Mouse (Mus musculus) adrenal gland, postnatal 4 days (tissue): Measurements from ENCODE around the gene Tmod4. TPM values are rescaled to one million over a fixed set of nuclear protein-coding genes. Genes with fewer than 3 reads are reported as not detected.
A peak's percentile ranks its signal among the peaks of the same experiment; 100 is the strongest.
"Not testable (repeated sequence)": the region's sequence is repeated elsewhere in the genome, so short reads cannot be mapped to it uniquely, and the experiment has no call there.

Experiments used
- DNase-seq, 2 experiments: peaks; one replicate each; pipeline ENCODE4 v3.0.0; 2021 to 2022; ENCODE audit warnings: low spot score in 2 of 2, mixed read lengths in 2 of 2
- long read RNA-seq, 2 experiments: library from polyadenylated mRNA; stranded (forward); transcript quantifications; one replicate each; pipeline ENCODE4 v2.0.0; 2021
- total RNA-seq, 2 experiments: library from RNA; stranded (reverse); gene quantifications; 2 replicates each; pipeline ENCODE4 v1.2.3; 2021

Tmod4 gene
- 1 to 10 TPM; 3.7 to 7.8 TPM for total RNA-seq
- long read RNA-seq, experiment 1, partial matches to known transcripts: 0 of 5 reads
- long read RNA-seq, experiment 1, other reads (novel, unspliced or antisense): 3 of 5 reads
- long read RNA-seq, experiment 2, partial matches to known transcripts: 1 of 5 reads
- long read RNA-seq, experiment 2, other reads (novel, unspliced or antisense): 2 of 5 reads

DNA sequence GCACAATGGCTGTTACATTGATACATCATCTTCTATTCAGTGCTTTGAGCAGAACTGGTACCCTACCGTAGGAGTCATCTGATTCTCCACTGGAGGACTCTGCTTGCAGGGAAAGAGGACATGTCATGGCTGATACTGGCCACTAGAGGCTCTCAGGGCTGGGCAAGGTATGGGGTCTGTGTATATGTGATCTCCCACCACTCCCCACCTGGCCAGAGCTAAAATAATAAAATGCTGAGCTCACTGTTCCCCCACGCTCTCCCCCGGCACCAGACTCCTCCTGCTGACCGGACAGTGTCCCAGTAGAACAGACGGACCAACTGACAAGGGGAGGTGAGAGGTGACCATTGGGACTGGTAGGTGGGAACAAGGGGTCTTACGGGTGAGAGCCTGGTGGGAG is at the start of gene Tmod4:
Gene Tmod4 (plus strand): TSS at position 231 of the 400 bp plus-strand sequence.
- DNase-seq: no peak

DNA sequence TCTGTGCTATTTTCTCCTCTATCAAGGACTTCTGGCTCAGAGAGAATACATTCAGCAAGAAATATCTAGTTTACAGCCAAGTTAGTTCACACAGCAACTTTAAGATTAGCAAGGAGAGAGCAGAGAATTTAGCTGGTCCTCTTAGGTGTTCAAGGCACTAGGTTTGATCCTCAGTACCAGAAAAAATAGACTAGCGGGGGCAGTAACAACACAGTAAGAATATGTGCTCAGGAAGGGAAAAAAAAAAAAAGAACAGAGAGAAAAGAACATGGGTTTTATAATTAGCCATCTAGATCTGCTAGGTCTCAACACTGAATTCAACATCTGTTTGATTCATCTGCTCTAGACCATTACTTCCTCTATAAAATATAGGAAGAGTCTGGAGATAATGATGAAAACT is 36.2 kb upstream of the Tmod4 start:
- DNase-seq: no peak

DNA sequence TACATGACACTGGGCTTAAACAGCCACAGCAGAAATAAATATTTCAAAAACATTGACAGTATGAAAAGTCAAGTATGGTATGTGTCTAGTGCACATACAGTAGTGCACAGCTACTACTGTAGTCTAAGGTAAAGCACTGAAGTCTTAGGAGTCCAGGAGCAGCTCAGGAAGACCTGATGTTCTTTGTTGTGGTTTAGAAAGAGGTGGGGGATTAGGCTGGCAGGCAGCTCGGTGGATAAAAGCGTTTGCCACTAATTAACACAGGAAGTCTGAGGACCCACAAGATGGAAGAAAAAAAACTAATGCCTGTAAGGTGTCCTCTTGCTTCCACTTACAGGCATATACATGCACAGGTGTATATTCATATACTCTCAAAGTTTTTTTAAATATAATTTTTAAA is 23.4 kb upstream of the Tmod4 start:
- no peak for DNase-seq

DNA sequence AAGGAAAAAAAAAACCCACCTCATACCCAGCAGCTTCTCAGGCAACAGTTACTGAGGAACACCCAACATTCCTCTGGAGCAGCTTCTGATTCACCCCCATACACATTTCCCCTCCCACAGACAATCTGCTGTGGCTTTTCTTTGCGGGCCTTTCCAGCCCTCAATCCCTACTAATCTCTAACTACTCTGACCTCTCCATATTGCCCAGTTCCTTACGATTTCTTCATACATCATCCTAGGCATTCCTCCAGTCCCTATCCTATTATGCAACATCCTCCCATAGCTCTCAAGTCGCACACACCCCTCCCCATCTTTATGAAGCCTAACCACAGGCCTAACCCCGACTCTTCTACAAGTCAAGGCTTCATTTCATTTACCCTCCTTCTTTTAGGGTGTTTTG is 19.2 kb upstream of the Tmod4 start:
- DNase-seq: no peak

DNA sequence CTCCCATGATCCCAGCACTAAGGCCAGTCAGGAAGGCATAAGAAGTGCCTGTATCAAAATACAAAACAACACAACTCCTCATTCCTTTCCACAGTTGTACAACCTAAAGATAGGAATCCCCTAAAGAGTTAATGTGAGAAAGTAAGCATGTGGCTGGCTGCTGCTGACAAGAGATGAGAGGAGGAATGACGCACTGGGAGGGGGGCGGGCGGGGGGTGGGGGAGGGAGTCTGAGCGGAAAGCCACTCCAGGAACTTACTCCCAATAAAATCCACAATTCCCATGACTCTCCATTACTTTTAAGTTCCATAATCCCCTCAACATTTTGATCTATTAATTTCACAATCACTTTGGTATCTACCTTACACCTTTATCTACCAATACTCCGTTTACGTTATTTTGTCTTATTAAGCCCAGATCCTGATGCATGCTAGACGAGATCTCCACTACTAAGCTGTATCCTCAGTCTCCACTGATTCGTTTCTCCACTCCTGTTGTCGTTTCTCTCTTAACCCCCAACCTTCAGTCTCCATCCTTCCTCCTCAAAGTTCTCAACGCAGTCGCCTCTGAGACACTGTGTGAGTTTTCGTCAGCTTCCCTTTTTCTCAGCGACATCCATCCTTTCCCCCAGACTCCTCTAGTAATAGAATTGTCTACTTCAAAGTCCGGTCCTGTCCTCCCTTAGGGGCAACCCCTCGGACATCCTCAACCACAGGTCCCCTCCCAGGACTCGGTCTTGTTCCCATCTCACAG is 18.5 kb upstream of the Tmod4 start:
- DNase-seq: no peak

DNA sequence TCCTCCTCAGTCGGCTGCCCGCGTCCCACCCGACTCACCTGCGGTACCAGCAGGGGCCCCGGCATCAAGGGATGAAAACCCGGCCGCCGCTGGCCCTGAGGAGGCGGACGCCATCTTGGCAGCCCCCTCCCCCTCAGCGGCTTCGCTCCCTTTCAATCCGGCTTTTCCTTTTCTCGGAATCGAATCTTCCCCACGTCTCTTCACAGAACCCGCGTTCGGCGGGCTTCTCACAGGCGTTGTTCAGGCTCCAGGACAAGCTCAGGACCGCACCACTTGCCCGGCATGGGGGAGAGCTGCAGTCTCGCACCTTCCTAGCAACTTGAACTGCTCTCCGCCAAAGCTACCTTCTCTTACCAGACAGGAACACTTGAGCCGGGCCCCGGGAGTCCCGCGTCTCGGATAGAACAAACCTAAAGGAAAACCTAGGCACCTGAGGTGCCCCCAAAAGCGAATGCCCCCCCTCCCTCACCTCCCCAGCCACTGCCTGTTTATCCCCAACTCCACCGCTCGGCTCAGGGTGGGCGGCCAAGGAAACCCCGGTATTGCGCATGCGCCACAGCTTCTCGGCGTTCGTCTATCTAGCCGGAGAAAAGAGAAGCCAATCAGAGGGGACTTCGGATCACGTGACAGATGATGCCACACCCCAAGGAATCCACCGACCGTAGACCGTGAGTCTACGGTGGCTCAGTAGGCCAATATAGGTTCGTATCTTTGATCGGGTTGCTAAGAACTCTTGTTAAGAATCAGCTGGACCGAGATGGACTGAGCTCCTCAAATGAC is 17.7 kb upstream of the Tmod4 start, which contains the start of gene Pip5k1a:
Gene Pip5k1a (minus strand): TSS at position 593 of the 780 bp plus-strand sequence.
- peak; percentile 83 to 95 for DNase-seq

DNA sequence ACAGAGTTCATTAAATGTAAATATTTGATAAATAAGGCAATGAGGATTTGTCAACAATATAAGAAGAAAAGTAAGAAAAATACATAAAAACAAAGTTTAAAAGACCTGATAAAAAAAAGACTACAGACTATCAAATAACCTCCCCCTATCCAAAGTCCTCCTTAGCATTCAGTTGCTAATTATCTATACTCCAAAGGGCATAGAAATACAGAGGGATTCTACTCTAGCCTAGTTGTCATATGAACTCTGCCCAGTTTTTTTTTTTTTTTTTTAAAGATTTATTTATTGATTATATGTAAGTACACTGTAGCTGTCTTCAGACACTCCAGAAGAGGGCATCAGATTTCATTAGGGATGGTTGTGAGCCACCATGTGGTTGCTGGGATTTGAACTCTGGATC is 17.0 kb upstream of the Tmod4 start:
- DNase-seq: not testable (repeated sequence)

DNA sequence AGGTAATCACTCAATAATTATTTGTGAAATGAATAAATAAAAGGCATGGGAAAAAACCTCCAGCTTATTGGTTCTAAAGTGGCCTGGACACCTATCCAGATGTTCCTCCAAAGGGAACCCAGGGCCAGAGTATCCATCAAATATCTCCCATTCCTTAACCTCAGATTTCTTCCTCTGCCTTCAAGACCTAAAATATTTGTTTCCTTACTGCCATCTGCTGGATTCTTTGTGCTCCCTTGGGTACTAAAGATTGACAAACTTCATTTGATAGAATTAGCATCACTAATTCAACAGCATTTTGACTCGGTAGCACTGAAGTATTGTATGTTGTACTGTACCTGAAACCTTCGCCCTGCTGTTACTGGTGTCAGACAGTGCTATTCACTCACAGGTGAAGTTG is 16.4 kb upstream of the Tmod4 start:
- no peak for DNase-seq

DNA sequence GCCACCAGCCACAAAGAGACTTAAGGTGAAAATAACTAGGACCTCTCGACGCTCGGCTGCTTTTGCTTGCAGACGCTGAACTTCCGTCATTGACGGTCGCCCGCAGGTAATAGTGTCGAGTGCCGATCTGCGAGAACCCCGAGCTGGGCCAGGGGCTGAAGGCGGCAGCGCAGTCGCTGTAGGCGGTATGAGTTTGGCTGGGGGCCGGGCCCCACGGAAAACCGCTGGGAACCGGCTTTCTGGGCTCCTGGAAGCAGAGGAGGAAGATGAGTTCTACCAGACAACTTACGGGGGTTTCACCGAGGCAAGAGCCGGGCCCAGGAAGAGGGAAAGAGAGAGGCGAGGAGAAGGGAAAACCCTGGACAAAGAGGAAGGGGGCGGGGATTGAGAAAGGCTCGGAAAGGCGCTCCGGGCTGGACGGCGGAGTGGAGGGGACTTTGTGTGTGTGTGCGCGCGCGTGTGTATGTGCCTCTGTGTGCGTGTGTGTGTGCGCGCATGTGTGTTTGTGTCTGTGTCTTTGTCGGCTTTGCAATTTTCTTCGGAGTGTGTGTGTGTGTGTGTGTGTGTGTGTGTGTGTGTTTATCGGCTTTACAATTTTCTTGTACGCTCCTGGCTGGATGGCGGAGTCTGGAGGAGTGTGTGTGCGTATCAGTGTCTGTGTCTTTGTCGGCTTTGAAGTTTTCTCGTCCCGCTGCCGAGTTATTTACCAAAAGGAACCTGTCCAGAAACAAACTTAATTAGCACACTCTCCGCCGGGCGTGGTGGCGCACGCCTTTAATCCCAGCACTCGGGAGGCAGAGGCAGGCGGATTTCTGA is 13.2 kb upstream of the Tmod4 start, which contains the start of gene Vps72:
Gene Vps72 (plus strand): TSS at position 112 of the 816 bp plus-strand sequence.
- peak; percentile 49 to 79 for DNase-seq

DNA sequence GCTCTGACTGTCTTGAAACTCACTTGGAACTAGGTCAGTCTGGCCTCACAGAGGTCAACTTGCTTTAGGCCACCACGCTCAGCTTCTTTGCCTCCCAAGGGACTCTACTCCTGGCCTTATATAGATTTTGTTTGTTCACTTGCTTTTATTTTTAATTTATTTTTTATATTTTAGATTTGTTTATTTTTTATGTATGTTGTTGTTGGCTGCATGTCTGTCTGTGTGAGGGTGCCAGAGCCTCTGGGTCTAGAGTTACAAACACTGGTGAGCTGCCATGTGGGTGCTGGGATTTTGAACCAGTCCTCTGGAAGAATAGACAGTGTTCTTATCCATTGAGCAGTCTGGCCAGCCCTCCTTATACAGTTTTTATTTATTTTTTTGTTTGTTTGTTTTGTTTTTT is 11.5 kb upstream of the Tmod4 start:
- no peak for DNase-seq

DNA sequence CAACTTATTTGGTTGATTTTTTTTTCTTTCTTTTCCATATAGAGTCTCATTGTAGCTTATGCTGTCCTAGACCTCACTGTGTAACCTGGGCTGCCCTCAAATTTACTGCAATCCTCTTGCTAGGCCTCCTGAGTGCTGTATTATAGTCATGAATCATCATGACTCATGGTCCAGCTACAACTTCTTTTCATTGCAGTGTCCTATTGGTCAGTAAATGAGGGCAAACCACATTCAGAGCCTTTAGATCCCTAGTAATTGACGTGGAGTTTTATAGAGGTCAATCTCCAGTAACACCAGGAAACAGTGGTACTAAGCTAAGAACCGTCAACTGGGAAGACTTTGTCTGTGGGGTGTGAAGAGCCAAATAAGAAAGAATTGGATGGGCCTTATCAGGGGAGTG is 6.5 kb upstream of the Tmod4 start:
- DNase-seq: no peak

DNA sequence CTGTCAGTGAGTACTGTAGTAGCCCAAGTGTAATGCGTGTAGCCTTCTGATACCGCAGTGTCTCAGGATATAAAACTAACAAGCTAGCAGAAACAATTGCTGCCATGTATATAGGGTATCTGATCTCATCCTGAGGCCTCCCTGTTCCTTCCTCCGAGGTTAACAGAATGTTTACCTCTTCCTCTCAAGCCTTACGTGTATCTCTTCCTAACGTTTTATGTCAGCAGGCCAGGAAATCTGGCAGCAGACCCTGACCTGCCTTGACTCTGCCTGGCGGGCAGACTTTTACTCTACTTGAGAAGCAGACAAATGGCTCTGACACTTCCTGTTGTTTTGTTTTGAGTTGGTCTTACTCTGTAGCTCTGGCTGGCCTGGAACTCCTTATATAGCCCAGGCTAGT is 2.7 kb upstream of the Tmod4 start:
- no peak for DNase-seq

DNA sequence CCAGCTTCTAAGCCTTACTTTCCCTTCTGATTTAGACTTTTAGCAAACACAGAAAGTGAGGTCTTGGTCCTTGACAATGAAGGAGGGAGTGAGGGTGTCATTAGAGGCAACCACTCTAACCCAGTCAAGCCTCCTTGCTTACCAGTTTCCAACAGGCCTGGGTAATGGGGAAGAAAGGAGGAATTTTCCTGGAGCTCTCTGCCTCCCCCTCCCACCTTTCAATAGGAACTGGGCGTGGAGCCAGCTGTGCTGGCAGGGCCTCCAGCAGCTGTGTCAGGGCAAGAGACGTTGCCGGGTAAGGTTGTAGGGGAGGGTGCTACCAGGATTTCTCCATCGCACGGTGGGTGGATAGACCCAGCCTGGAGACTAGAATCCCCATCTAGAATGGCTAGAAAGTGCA is 696 bp downstream of the Tmod4 start:
- DNase-seq: peak in 1 of 2 experiments; percentile 55

DNA sequence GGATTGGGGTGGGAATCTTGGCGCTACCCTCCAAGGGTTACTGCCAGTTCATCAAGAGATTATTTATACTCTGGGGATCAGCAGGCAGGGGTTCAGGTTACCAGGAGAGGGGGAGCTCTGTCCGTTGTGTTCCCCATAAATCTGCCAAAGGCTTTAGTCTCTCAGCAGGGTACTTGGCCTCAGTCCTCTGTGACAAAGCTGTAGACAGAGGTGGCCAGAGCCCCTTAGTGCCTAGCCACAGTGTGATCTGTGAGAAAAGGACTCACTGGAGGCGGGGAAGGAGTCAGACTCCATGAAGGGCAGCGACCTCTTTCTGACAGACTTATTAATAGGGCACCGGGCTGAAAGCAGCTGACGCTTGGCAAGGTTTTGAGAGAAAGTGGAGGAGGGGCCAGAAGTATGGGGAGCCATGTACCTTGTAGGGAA is 5.0 kb downstream of the Tmod4 start:
- DNase-seq: no peak

DNA sequence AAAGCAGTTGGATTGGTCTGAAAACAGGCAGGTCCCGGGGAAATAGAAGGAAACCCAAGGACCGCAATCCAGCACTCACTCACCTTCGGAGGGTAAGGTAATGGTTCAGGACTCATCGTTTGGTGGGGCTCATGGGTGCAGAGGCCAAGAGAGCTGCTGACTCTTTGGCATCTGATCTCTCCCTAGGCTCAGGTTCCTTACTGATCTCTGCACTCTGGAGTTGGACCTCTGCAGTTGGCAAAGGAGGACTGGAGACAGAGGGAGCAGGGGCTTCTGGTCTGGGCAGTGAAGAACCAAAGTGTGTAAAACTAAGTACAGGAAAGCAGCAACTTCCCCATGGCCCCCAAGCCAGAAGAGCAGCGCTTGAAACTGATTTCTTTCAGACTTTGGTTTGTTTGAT is 5.8 kb downstream of the Tmod4 start:
- no peak for DNase-seq

DNA sequence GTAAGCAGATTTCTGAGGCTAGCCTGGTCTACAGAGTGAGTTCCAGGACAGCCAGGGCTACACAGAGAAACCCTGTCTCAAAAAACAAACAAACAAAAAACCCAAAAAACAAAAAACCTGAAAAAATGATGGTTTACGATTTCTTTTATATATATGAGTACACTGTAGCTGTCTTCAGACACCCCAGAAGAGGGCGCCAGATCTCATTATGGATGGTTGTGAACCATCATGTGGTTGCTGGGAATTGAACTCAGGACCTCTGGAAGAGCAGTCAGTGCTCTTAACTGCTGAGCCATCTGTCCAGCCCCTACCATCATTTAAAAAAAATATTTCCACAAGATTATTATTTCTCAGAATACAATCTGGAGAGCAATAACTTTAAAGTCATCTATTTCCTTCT is 8.1 kb downstream of the Tmod4 start:
- not testable (repeated sequence) for DNase-seq

DNA sequence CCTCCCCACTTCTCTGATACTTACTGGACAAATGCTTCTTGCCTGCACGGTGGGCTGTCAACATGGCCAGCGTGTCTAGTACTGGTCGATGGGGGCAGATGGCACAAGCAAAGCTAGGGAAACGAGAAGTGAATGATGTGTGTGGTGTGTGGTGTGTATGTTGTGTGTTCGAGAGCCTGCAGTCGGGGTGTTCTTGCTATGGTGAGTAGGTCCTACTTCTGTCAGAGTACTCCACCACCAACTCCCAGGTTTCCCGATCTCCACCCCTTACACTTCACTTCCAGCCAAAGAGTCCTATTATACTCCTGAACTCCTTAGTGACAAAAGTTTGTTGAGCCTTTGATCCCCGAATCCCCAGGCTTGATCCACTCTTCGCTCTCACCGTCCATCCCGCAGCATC is 8.9 kb downstream of the Tmod4 start:
- DNase-seq: no peak

DNA sequence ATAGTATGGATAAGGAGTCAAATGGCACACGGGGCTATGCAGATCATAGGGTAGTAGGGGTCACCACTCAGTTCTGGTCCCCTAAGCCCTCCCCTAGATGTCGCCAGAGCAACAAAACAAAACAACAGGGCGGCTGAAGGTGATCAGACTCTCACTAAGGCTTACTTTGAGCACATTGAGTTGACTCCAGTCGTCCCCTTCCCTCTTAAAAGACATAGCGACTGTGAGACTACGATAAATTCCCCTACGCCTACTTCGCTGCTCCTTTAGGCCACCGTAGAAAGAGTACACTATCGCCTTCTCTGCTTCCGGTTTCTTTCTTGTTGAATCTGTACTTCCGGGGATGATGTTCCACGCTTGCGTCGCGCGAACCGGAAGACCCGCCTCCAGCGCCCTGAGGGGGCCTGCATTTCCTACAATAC is 9.4 kb downstream of the Tmod4 start, which contains the start of the genes Scnm1 and Lysmd1:
Gene Scnm1 (minus strand): TSS at position 332 of the 422 bp plus-strand sequence.
Gene Lysmd1 (plus strand): TSS at position 409 of the 422 bp plus-strand sequence.
- peak; percentile 37 to 78 for DNase-seq

DNA sequence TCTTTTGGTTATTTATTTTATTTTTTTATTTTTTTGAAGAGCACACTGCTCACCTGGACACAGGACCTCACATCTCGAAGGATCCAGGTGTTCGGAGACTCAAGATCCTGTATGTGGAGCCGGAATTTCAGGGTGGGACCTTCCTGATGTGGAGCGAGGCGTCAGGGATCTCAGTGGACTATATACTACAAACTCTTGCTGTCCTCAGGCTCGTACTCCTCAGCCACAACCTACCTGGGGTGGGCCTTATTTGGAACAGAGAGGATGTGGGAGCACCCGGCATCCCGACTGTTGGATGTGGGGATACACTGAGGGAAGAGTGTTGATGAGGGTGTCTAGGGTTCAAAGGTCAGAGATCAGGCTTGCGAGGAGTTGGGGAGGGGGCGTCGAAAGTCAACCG is 9.9 kb downstream of the Tmod4 start:
- not testable (repeated sequence) for DNase-seq

DNA sequence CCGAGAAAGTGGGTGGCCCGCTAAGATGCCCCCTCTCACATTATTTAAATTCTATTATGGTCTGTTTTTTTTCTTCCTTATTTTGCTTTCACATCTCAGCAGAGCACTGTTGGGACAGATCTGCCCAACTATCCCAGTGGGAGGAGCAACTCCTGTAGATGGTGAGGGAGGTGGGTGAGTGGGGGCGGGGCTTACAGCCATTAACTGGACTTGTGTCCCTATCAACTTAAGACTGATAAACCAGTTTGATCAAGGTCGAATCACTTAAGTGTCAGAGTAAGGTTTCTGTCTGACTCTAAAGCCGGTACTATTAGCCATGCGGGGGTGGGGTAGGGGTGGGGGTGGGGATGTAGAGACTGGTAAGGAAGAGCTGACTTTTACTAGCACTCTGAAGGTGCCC is 10.7 kb downstream of the Tmod4 start:
- no peak for DNase-seq
